Mouse (Mus musculus) midbrain, postnatal 0 days (tissue): ENCODE measurements at regions not wholly inside any gene's neighbourhood (a gene's known extent, or its start where the extent isn't known, plus 50 kb on each side); places are given as distances from the start of the nearest gene placed in this dataset.

Experiments used
- ATAC-seq: fragments of 200-750 bp; cut with Nextera tagmentation; 2 replicates; pipeline ENCODE4 v1.8.0; 2017; ENCODE audit warnings: moderate number of reproducible peaks, mild to moderate bottlenecking, moderate TSS enrichment, moderate library complexity; ENCODE audit not compliant: low FRiP score
- DNase-seq: peaks from one replicate; pipeline ENCODE4 v3.0.0-alpha.2; 2015; ENCODE audit warnings: low spot score
- H3K27ac ChIP-seq: fragments of 300-500 bp; sonication (generic); 2 replicates; pipeline ENCODE4 v1.5.1; 2014; ENCODE audit warnings: low read depth, mild to moderate bottlenecking, low read length, mixed read lengths
- H3K27me3 ChIP-seq: fragments of 300-500 bp; sonication (generic); 2 replicates; pipeline ENCODE4 v1.6.1; 2014; ENCODE audit warnings: low read length, control low read depth, mixed read lengths; ENCODE audit not compliant: insufficient read depth
- H3K36me3 ChIP-seq: fragments of 300-500 bp; sonication (generic); 2 replicates; pipeline ENCODE4 v1.6.1; 2014; ENCODE audit warnings: low read length, control low read depth, mixed read lengths; ENCODE audit not compliant: insufficient read depth
- H3K4me1 ChIP-seq: fragments of 300-500 bp; sonication (generic); 2 replicates; pipeline ENCODE4 v1.6.1; 2014; ENCODE audit warnings: mild to moderate bottlenecking, control low read depth, antibody characterized with exemption, low read length, mixed read lengths; ENCODE audit not compliant: insufficient read depth
- H3K4me2 ChIP-seq: fragments of 300-500 bp; sonication (generic); 2 replicates; pipeline ENCODE4 v1.6.1; 2014; ENCODE audit warnings: low read depth, mild to moderate bottlenecking, low read length, mixed read lengths; ENCODE audit not compliant: poor library complexity, severe bottlenecking
- H3K4me3 ChIP-seq: fragments of 300-500 bp; sonication (generic); 2 replicates; pipeline ENCODE4 v1.5.1; 2014; ENCODE audit warnings: low read depth, mild to moderate bottlenecking, low read length, moderate library complexity
- H3K9ac ChIP-seq: fragments of 300-500 bp; sonication (generic); replicated peaks from 2 replicates; pipeline ENCODE4 v1.6.1; 2014; ENCODE audit warnings: mild to moderate bottlenecking, low read length, moderate library complexity, mixed read lengths; ENCODE audit not compliant: poor library complexity, severe bottlenecking
- H3K9me3 ChIP-seq: fragments of 300-500 bp; sonication (generic); 2 replicates; pipeline ENCODE4 v1.6.1; 2016; ENCODE audit warnings: low read length, control low read depth
- CTCF ChIP-seq: IDR thresholded peaks from 2 replicates; pipeline ENCODE4 v1.5.1; 2016; ENCODE audit warnings: antibody characterized with exemption, mild to moderate bottlenecking
- WGBS: fragments of 180-500 bp; shearing (Covaris S2); extraction: QIAGEN DNeasy Blood & Tissue Kit; methylation state at CpG from one replicate; pipeline ENCODE4 v1.1.7; 2014; 5-methylcytosine and 5-hydroxymethylcytosine counted together

- ATAC-seq (no peak), DNase-seq (no peak)
- Histone ChIP-seq H3K4me2 (no peak overlapping the region), H3K9me3 (no peaks in the 10 kb centered on the region), H3K27me3 (no peaks in the 10 kb centered on the region), H3K36me3 (no peaks in the 10 kb centered on the region), H3K27ac (no peak overlapping the region), H3K9ac (no peak overlapping the region), H3K4me1 (no peaks in the 10 kb centered on the region), H3K4me3 (no peak overlapping the region)
- TF ChIP-seq CTCF: no peak
- WGBS: 51% methylated on average over 1 of the region's 1 CpGs
Observed at GRCm38 (mm10) chr16:83250346-83250745, 422.2 kb downstream of the Gm21833 start.

- H3K4me1 ChIP-seq: no peaks in the 10 kb centered on the region
- no peak overlapping the region for H3K4me3 ChIP-seq
- TF ChIP-seq CTCF: no peak
- ATAC-seq (no peak), DNase-seq (no peak)
- no peaks in the 10 kb centered on the region for H3K9me3 ChIP-seq
- no peaks in the 10 kb centered on the region for H3K27me3 ChIP-seq
- H3K9ac ChIP-seq: no peak overlapping the region
- 81% methylated on average over 1 of the region's 1 CpGs for WGBS
- no peaks in the 10 kb centered on the region for H3K36me3 ChIP-seq
- no peak overlapping the region for H3K4me2 ChIP-seq
- no peak overlapping the region for H3K27ac ChIP-seq
Observed at GRCm38 (mm10) chr16:83254183-83254582, 426.0 kb downstream of the Gm21833 start.

GRCm38 (mm10) chr16:83271869-83272268, 443.7 kb downstream of the Gm21833 start:
- ATAC-seq: no peak
- Histone ChIP-seq H3K36me3 (no peaks in the 10 kb centered on the region), H3K4me2 (no peak overlapping the region), H3K9ac (no peak overlapping the region), H3K27me3 (no peaks in the 10 kb centered on the region), H3K27ac (no peak overlapping the region), H3K4me3 (no peak overlapping the region), H3K4me1 (no peaks in the 10 kb centered on the region), H3K9me3 (no peaks in the 10 kb centered on the region)
- no peak for TF ChIP-seq CTCF
- 62% methylated on average over 1 of the region's 1 CpGs for WGBS
- no peak for DNase-seq

GRCm38 (mm10) chr16:83316314-83316713, 488.1 kb downstream of the Gm21833 start:
- H3K4me1 ChIP-seq: no peaks in the 10 kb centered on the region
- 70% methylated on average over 5 of the region's 5 CpGs for WGBS
- ATAC-seq (no peak), DNase-seq (peak; percentile 8)
- H3K27me3 ChIP-seq: no peaks in the 10 kb centered on the region
- H3K36me3 ChIP-seq: no peaks in the 10 kb centered on the region
- no peak overlapping the region for H3K9ac ChIP-seq
- H3K27ac ChIP-seq: no peak overlapping the region
- TF ChIP-seq CTCF: no peak
- H3K9me3 ChIP-seq: no peaks in the 10 kb centered on the region
- H3K4me2 ChIP-seq: no peak overlapping the region
- no peak overlapping the region for H3K4me3 ChIP-seq

- H3K4me2 ChIP-seq: no peak overlapping the region
- DNase-seq: peak; percentile 48
- WGBS: 81% methylated on average over 2 of the region's 2 CpGs
Observed at GRCm38 (mm10) chr16:83326826-83327225, 498.6 kb downstream of the Gm21833 start.

GRCm38 (mm10) chr16:83351069-83351468, 522.9 kb downstream of the Gm21833 start:
- H3K36me3 ChIP-seq: no peaks in the 10 kb centered on the region
- no peak for DNase-seq
- H3K4me1 ChIP-seq: no peaks in the 10 kb centered on the region
- H3K4me3 ChIP-seq: no peak overlapping the region
- no peak overlapping the region for H3K27ac ChIP-seq
- H3K27me3 ChIP-seq: no peaks in the 10 kb centered on the region
- no peak for TF ChIP-seq CTCF
- no peak for ATAC-seq
- H3K9ac ChIP-seq: no peak overlapping the region
- no peaks in the 10 kb centered on the region for H3K9me3 ChIP-seq
- H3K4me2 ChIP-seq: no peak overlapping the region

More at GRCm38 (mm10) chr16:83326826-83327225, 498.6 kb downstream of the Gm21833 start:
- no peak for ATAC-seq
- Histone ChIP-seq H3K36me3 (no peaks in the 10 kb centered on the region), H3K4me3 (no peak overlapping the region), H3K27ac (no peak overlapping the region), H3K9me3 (no peaks in the 10 kb centered on the region), H3K9ac (no peak overlapping the region), H3K4me1 (no peaks in the 10 kb centered on the region), H3K27me3 (no peaks in the 10 kb centered on the region)
- TF ChIP-seq CTCF: no peak
